Mouse (Mus musculus): Measurements from ENCODE around the gene Nt5c2. TPM values are rescaled to one million over a fixed set of nuclear protein-coding genes. Genes with fewer than 3 reads are reported as not detected.

The Nt5c2 gene
- 76.4 TPM for polyA plus RNA-seq (2017; shearing (Covaris generic))

GRCm38 (mm10) chr19:47014447-47015381 is at the start of gene Nt5c2, which contains the start of gene Ina:
Gene Nt5c2 (minus strand): TSS chr19:47015153.
Gene Ina (plus strand): TSS chr19:47014698.

GRCm38 (mm10) chr19:47050271-47051032 is 35.5 kb upstream of the Nt5c2 start, which contains the start of gene Pcgf6:
Gene Pcgf6 (minus strand): TSS chr19:47050906.

Other genes with a start within 250 kb of the Nt5c2 start
- gene Ina, start 455 bp downstream of the Nt5c2 start, polyA plus RNA-seq (2017; shearing (Covaris generic)) = not detected
- gene Pcgf6, start 35.8 kb upstream of the Nt5c2 start, polyA plus RNA-seq (2017; shearing (Covaris generic)) = 33.4 TPM
- gene Taf5, start 52.6 kb upstream of the Nt5c2 start, polyA plus RNA-seq (2017; shearing (Covaris generic)) = 24.4 TPM
- 423 TPM for gene Usmg5, start 75.5 kb upstream of the Nt5c2 start, polyA plus RNA-seq (2017; shearing (Covaris generic))
- 18.9 TPM for gene Pdcd11, start 75.6 kb upstream of the Nt5c2 start, polyA plus RNA-seq (2017; shearing (Covaris generic))
- gene Calhm2, start 123.1 kb upstream of the Nt5c2 start, polyA plus RNA-seq (2017; shearing (Covaris generic)) = 2.9 TPM
- not detected for gene Calhm1, start 129.1 kb upstream of the Nt5c2 start, polyA plus RNA-seq (2017; shearing (Covaris generic))
- not detected for gene Calhm3, start 142.6 kb upstream of the Nt5c2 start, polyA plus RNA-seq (2017; shearing (Covaris generic))
- gene Neurl1a, start 163.7 kb upstream of the Nt5c2 start, polyA plus RNA-seq (2017; shearing (Covaris generic)) = 0.17 TPM